Mouse (Mus musculus): ENCODE measurements around the gene Gm42742.
A peak's percentile ranks its signal among the peaks of the same experiment; 100 is the strongest.

Gene Gm42742

DNA sequence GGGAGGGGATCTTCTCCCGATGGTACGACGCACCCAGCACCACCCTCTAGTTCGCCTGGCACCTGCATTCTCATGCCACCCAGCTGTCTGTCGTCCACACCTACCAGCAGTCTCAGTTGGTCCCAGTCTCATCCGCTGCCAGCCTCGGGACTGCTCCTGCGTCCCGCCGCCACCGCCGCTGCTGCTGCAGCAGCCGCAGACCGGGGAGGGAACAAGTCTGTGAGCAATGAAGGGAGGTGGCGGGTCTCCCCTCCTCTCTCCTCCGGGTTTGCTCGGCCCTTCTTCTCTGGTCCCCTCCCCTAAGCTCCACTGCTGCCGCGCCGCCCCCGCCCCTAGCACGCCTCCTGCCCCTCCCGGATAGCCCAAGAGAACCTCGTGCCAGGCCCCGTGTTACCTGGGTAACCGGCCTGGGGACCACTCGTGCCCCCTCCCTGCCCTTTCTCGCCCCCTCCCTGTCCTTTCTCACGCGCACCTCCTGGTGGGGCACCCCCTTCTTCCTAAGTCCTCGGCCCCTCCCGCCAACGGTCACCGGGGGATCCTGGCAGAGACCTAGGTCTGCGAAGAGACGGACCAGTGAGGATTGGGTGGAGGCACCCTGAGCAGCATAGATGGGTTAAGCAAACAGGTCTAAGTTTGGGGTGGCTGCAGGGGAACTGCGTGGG lies at the start of gene Gm42742, which contains the start of gene Prrt2:
Gm42742 (minus strand) TSS at position 197 of the 662 bp plus-strand sequence.
Prrt2 (minus strand) TSS at position 311 of the 662 bp plus-strand sequence.
- DNase-seq (ENCODE audit: low read depth, low spot score) = peak; percentile 47

DNA sequence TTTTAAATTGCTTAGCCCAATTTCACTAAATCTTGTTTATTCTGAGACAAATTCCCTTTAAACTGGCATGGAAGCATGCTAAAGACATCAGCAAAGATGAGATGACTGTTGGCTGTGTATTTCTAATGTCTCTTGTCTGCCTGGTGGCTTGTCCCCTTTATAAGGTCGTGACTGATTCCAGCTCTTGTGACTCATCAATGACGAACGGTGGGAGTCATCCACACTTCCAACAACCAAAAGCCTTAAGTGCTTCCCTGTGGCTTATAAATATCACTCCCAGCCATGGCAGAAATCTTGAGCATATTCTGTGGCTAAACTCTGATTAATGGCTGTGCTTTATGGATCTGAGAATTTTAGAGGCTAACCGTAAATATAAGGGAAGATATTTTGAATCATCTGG lies 45.4 kb upstream of the Gm42742 start:
- DNase-seq (ENCODE audit: low read depth, low spot score) = no peak

DNA sequence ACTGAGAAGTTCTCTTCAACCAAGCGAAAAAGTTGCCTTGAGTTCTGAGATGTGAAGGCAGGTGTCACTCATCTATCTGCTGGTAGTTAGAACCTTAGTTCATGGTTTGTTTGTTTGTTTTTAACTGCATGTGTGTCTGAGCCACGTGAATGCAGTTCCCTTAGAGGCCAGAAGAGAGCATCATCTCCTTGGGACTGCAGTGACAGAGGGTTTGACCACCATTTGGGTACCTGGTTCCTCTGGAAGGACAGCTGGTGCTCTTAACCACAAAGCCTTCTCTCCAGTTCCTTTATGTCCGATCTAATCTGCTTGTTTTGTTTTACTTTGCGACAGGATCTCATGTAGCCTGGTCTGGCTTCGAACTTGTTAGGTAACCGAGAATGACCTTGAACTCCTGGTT lies 44.6 kb upstream of the Gm42742 start:
- DNase-seq (ENCODE audit: low read depth, low spot score) = no peak

DNA sequence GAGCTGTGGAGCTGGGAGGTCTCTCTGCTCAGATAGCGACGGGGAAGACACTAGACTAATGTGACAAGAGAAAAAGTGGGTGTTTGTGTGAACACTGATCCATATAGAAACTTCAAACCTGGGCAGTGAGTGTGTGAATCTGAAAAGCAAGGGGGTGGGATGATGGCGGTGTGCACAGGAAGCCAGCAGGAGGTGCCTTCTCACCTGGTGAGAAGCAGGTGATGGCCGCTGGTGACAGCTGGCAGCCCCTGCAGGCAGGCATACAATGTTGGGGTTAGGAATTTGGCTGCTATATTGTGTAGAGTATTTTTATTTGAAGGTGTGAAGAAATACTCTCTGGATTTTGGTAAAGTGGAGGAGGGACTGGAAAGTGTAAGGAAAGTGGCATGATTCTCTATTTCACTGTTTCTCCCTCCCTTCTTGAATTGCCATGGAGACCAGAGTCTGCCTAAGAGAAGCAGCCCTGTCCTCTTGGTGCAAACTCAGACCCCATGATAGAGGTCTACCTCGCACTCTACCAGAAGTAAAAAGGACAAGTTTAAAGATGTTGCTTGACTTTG lies 34.2 kb upstream of the Gm42742 start:
- no peak for DNase-seq (ENCODE audit: low read depth, low spot score)

GRCm38 (mm10) chr7:127041851-127042672 lies 21.2 kb upstream of the Gm42742 start, which contains the start of gene Kif22:
Gene Kif22, minus strand, starts transcription at chr7:127042471.
- DNase-seq (ENCODE audit: low read depth, low spot score) = peak; percentile 87

GRCm38 (mm10) chr7:127031244-127031643 lies 10.3 kb upstream of the Gm42742 start:
- no peak for DNase-seq (ENCODE audit: low read depth, low spot score)

DNA sequence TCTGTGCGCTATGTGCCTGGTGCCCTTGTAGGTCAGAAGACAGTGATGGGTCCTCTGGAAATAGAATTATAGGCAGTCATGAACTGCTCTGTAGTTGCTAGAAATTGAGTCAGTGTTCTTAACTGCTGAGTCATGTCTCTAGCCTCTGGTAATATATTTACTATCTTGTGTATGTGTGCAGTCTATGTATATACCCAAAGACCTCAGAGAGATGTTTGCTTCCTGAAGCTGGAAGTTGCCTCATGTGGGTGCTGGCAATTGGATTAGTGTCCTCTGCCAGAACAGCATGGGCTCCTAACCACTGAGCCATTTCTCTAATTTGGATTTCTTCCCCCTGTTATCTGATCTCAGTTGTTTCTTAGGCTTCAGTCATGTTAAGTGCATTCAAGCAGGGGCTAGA lies 9.3 kb upstream of the Gm42742 start:
- no peak for DNase-seq (ENCODE audit: low read depth, low spot score)

- no peak for DNase-seq (ENCODE audit: low read depth, low spot score)
Observed at GRCm38 (mm10) chr7:127027885-127028284, 7.0 kb upstream of the Gm42742 start.

- DNase-seq (ENCODE audit: low read depth, low spot score) = peak; percentile 99
Observed at GRCm38 (mm10) chr7:127026984-127027726, 6.3 kb upstream of the Gm42742 start, which contains the start of gene Maz. Gene Maz, minus strand, starts transcription at chr7:127027037.

DNA sequence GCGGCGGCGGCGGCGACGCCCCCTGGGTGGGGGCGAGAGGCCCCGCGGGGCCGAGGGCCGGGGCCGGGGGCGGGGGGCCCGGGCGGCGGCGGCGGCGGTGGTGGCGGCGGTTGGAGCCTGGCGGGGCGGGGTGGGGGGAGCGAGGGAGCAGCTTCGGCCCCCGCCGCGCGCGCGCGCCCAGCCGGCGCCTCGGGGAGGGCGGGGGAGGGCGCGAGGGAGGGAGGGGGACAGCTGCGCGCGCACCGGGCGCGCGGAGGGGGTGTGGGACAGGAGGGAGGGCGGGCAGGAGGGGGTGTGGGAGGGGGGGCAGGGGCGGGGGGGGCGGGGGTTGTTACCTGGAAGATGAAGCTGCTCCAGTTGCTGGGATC lies 5.7 kb upstream of the Gm42742 start:
- DNase-seq (ENCODE audit: low read depth, low spot score) = no peak

DNA sequence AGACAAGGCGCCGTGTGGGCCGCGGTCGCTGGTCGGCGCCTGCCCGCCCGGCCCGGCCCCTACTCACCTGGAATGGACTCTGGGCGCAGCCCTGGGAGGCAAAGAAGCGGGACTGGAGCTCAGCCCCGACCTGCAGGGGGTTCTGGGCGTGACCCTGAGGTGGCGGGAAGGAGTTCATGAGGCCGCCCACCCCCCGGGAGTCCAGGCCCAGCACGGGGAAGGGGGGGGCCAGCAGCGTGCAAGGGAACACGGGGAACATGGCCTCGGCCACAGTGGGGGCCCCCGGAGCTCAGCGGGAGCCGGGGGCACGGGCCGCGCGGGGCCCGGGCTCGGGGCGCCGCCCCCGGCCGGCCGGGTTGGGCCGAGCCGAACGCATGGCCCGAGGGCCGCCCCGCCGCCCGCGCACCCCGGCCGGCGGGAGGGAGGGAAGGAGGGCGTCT lies 5.3 kb upstream of the Gm42742 start:
- peak; percentile 64 for DNase-seq (ENCODE audit: low read depth, low spot score)

GRCm38 (mm10) chr7:127025556-127026160 lies 4.8 kb upstream of the Gm42742 start:
- DNase-seq (ENCODE audit: low read depth, low spot score) = no peak

GRCm38 (mm10) chr7:127024755-127025555 lies 4.1 kb upstream of the Gm42742 start:
- DNase-seq (ENCODE audit: low read depth, low spot score) = peak; percentile 78

GRCm38 (mm10) chr7:127023896-127024690 lies 3.2 kb upstream of the Gm42742 start:
- no peak for DNase-seq (ENCODE audit: low read depth, low spot score)

GRCm38 (mm10) chr7:127023272-127023691 lies 2.4 kb upstream of the Gm42742 start:
- DNase-seq (ENCODE audit: low read depth, low spot score) = no peak

DNA sequence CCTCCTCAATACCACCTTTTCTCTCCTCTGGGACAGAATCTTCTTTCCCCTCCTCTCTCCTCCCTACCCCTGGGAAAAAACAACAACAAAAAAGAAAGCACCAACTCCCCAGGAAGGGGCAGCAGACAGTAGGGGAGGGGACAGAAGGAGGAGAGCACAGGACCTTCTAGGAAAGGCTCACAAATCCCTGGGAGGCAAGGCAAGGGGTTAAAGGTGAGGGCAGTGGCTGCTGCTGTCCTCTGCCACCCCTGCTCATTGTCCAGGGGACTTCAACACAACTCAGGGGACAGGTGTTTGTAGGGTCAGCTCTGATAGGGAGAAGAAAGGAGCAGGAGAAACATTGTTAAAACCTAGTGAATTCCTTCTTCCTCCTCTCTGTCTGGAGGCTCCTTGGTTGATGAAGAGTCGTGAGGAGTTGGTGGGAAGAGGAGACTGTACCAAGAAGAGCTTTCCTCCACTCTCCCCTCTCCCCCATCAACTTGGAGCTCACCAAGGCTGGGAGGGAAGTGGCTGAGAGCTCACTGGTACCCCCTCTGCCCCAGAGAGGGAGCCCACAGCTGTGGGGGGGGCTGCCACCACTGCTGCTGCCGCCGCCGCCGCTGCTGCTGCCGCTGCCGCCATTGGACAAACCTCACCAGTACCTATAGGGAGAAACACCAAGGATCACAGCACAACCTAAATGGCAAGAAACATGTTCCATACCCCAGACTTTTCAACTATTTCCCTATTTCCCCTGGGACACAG lies 1.8 kb upstream of the Gm42742 start:
- no peak for DNase-seq (ENCODE audit: low read depth, low spot score)

GRCm38 (mm10) chr7:127021563-127022527 lies 948 bp upstream of the Gm42742 start:
- DNase-seq (ENCODE audit: low read depth, low spot score) = peak; percentile 26

GRCm38 (mm10) chr7:127020491-127020890 lies 406 bp downstream of the Gm42742 start:
- no peak for DNase-seq (ENCODE audit: low read depth, low spot score)

Data from forelimb bud, embryonic 11.5 days (tissue).